Mouse (Mus musculus) heart, postnatal 14 days (tissue): ENCODE results near the gene Dbt. TPM values are rescaled to one million over a fixed set of nuclear protein-coding genes. Genes with fewer than 3 reads are reported as not detected.

ENCODE experiments used
- DNase-seq, 2 experiments: peaks; one replicate each; pipeline ENCODE4 v3.0.0; 2021 to 2022
- intact Hi-C: fragments of 180-260 bp; cut with DNase I; formaldehyde crosslinking; loops from one replicate; pipeline ENCODE4 v1.15.1; 2025
- long read RNA-seq, 2 experiments: library from polyadenylated mRNA; stranded (forward); transcript quantifications; one replicate each; pipeline ENCODE4 v2.0.0; 2021
- total RNA-seq, 2 experiments: library from RNA; stranded (reverse); gene quantifications; 2 replicates each; pipeline ENCODE4 v1.2.3; 2021

The Dbt gene
- 10 to 100 TPM; 26.9 to 33.8 TPM for total RNA-seq
- long read RNA-seq, experiment 1, transcript Dbt-201 (11 exons, 3,301 nt) = major isoform, 17 of 20 reads
- long read RNA-seq, experiment 1, partial matches to known transcripts = 0 of 20 reads
- long read RNA-seq, experiment 1, other reads (novel, unspliced or antisense) = 3 of 20 reads
- long read RNA-seq, experiment 2, transcript Dbt-201 (11 exons, 3,301 nt) = major isoform, 11 of 12 reads
- long read RNA-seq, experiment 2, partial matches to known transcripts = 0 of 12 reads
- long read RNA-seq, experiment 2, other reads (novel, unspliced or antisense) = 1 of 12 reads

DNA sequence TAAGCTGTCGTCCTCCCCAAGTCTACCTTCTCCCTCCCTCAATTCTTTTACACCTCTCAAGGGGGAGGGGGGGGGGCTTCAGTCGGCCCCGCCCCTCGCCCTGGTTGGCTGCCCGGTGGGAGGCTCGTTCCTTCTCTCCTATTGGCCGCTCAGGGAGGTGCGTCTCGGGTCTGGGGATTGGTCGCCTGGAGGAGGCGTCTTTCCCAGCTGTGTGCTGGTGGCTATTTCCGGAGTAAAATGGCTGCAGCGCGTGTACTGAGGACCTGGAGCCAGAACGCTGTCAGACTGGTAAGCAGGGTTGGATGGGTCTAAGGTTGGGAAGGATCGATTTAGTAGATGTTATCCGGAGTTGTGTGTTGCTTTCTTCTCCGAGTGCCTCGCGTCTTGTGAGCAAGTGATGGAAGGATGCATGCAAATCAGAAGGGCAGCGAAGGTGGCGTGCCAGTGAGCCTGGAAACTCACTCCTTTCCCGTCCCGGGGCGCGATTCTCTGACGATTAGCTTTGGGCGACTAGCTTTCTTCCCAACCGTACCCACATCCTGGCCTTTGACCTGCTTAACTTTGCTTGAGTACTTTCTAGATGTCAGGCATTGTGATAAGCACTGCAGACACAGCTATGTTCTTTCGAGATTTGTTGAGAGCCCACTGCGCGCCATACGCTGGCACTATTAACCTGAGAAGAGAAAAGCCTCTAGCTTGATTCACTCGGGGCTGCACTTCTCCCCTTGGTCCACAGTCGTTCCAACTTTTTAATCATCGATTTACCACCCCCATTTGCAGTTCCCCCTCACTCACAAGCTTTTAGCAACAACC is at the start of gene Dbt:
Gene Dbt (plus strand): TSS at position 167 of the 813 bp plus-strand sequence.
- intact Hi-C loops = loop anchor here (5.0 kb wide), 1 partner anchor 79 kb away; the partner anchor contains the start of gene Sass6
- DNase-seq = peak; percentile 85 to 88

DNA sequence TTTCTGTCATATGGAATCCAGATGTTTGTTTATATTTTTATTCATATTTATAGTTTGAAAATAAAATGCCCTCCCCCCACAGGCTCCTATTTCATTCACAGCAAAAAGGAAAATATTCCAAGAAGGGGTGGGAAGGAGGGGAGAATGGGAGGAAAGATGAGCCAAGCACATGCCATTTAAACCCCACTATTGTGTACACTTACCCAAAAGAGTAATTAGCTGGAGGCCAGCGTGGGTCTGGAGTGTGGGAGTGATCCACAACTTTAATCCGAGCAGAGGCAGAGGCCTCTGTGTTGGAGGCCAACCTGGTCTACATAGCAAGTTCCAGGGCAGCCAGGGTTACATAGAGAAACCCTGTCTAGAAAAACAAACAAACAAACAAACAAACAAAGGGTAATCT is 48.6 kb upstream of the Dbt start:
- DNase-seq = no peak
- intact Hi-C loops = no loop called here

DNA sequence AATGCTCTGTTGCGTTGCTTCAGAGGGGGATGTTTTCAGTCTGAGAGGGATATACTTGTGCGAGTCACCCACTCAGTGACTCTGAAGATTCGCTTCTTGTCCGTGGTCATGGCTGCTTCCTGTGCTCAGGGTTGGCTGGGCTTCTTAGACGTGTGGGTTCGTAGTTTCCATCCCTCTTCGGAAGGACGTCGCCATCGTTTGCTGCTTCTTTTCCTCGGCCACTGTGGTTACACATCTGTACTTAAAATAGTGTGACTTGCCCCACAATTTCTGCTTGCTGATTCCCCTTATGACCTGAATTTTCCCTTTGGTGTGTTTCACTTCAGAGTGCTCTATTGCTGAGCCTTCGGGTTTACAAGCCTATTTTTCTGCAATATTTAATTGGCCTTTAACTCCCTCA is 47.2 kb upstream of the Dbt start:
- DNase-seq = no peak
- intact Hi-C loops = no loop called here

DNA sequence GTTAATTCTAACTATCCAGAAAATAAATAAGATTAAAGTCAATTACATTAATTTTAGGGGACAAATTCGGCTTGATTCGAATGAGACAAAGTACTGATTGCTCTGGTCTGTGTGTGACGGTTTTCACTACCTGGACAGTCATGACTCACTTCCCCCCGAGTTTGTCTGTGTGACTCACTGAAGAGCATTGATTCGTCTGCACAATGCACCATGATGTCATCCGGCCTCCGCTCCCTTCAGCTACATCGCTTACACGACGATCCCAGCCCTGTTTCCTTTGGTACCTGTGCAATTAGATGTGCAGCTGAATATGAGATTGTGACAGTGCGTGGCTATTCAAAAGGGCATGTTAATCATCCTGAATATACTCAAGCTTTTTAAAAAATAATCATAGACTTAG is 38.3 kb upstream of the Dbt start:
- no peak for DNase-seq
- intact Hi-C loops = no loop called here

DNA sequence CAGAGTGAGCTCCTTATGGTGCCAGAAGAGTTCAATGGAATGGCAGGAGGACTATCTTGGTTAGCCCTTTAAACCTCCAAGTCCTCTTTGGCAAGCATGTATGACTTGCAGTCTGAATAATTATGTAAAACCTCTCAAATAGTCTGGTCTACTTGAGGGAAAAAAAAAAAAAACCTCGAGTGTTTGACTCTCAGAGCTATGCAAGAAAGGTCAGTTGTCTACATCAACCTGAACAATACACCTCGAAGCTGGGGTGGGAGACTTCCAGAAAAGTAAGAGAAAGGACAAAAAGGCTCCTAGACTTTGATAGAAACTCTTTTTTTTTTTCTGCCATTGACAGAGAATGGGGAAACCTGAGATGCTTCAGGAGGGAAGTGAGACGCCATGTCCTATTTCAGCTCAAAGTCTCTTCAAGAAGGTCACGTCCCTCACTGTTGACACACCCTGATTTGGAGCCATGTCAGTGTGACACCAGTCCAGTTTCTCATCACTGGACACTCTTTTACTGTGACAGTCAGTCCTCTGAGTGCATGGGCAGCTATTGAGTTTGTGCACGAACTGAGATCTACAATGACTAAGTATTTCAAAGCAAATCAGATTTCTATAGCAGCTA is 36.1 kb upstream of the Dbt start:
- intact Hi-C loops = no loop called here
- no peak for DNase-seq

DNA sequence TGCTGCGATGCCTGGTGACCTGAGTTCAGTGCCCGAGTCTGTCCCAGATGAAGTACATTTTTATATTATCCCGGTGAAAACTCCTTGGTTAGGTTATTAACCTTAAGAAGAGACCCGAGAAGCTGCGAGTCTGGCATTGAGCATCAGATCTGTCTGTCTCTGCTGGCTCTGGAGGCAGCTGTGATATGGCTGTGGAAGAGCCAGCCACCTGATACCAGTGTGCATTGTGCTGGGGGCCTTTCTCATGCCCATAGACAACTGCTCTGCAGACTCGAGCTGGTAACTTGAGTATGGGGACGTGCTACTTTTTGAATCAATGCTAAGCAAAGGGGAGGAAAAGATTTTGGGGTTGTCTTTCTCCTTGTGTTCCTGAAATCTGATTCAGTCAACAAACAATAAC is 35.5 kb upstream of the Dbt start:
- intact Hi-C loops = no loop called here
- DNase-seq = no peak

DNA sequence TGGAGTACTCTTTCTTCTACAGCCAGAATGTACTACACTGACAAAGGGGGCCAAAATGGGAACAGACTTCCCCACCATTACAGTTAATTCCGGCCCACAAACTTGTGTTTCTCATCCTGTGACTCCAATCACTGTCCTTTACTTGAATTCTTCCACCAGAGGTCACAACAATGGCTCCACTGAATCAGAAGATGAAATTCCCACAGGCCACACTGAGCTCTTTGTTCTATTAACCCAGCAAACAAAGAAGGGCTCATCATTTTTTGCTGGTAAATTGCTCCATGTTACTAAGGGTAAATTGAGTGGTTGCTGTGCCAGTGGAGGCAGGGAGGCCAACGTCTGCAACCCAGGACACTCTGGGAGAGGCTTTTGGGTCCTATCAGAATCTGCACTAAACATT is 32.8 kb upstream of the Dbt start:
- intact Hi-C loops = no loop called here
- no peak for DNase-seq

DNA sequence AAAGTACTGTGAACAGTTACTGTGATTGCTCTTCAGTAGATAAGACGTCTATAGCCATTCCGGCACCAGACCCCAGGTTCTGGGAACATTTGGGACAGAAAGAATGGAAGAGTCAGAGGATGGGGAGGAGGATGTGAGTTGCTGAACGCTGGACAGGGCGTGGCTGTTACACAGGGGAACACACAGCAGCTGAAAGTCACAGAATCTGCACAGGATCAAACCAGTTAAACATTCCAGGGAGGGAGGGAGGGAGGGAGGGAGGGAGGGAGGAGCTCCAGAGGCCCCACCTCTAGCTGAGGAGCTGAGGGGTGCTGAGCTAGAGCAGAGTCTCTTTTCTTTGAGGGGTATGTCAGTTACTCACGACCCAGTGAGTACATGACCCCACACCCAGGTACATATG is 31.9 kb upstream of the Dbt start:
- intact Hi-C loops = no loop called here
- no peak for DNase-seq

DNA sequence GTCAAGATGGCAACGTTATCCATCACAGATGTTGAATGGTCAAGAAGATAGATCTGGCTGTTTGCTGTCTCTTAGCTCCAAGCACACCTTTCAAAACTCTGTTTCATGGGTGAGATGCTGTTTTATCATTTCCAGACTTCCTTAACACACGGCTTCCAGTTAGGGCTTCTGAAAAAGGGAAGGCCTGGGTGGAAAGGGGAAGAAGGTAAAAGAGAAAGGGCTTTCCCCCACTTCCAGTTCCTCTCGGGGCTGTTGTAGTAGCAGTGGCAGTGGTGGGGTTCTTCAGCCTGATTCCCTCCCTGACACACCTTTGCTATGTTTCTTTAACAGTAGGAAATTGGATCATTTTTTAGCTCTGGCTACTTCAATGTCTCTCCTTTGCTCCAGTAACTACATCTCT is 30.1 kb upstream of the Dbt start:
- no peak for DNase-seq
- intact Hi-C loops = no loop called here

DNA sequence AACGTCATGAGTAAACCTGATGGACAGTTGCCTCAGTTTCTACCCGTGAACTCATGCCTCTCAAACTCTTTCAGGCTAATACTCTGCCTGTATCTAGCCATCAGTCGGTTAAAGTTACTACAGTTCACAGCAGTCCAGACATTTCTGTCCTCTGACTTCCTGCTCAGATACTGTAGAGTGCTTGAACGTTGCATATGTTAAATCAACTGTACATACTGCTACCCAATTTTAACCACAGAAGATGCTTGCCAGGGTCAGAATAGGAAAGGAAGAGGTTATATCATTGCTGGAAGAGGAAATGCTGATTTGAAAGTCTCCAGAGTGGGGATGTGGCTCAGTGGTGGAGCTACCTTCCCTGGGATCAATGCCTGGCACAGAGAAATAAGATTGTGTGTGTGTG is 29.6 kb upstream of the Dbt start:
- intact Hi-C loops = no loop called here
- no peak for DNase-seq

DNA sequence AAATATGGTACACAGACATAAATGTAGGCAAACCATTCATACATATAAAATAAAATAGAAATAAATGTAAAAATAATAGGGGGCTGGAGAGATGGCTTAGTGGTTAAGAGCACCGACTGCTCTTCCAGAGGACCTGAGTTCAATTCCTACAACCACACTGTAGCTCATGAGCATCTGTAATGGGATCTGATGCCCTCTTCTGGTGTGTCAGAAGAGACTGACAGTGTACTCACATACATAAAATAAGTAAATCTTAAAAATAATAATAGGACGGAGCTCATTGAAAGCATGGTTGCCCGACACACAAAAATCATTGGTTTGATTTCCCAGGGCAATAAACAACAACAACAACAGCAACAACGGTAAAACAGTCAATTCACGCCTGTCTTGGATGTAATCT is 21.9 kb upstream of the Dbt start:
- intact Hi-C loops = loop anchor here (5.0 kb wide), 2 partner anchors 69 to 459 kb away; partner anchors contain the start of gene Cdc14a
- no peak for DNase-seq

DNA sequence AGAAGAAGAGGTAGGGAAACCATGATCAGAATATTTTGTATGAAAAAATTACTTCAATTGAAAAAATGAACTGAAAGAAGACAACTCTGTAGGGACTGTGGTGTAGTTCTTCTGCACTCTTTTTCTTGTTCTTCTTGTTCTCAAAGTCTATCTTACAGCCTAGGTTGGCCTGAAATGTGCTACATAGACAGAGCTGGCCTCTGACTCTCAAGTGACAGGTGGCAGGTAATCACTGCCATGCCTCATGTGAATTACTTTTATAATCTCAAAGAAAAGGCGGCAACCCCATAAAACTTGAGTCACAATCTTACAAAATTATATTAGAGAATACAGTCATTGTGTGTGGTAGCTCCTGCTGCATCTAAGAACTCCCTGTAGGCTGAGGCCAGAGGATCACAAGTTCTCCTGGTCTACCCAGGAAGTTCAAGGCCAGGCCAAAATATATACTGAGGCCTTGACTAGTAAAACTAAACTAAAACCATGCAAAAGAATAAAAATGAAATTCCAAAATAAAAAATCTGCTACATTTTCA is 20.9 kb upstream of the Dbt start:
- DNase-seq = no peak
- intact Hi-C loops = loop anchor here (5.0 kb wide), 2 partner anchors 70 to 460 kb away; partner anchors contain the start of gene Cdc14a

DNA sequence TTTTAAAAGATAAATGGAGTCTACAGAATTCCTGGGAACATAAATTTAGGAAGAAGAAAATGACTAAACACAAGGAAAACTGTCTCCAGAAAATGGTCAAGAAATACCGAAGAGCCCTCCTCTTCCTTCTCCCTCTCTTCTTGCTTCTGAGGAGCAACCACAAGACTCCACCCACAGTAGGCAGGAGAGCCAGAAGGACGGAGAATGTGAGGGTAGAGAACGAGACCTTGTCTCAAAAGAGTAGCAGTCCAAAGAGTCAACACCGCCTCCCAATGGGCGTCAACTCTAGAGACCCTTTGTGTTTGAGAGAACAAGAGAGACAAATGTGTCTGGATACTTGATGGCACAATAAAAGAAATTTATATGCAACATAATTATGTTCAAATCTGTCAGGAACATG is 19.2 kb upstream of the Dbt start:
- intact Hi-C loops = loop anchor here (2.0 to 5.0 kb wide), 3 partner anchors 71 to 461 kb away; partner anchors contain the start of gene Cdc14a
- no peak for DNase-seq

DNA sequence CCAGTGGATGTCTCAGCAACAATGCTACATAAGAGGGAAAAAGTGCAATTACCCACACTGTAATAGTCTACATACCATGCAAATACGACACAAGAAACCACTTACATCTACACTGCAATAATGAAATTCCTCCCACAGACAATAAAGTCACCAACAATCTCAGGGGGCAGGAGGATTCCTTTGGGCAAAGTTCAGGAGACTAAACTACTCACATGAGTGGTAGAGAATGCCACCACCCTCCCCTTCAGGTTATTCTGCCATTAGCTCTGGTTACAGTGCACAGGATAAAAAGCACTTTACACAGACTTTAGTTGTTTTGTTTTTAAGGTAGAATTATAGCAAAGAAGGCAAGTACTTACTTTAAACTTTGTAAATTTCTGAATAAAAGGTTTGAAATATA is 17.2 kb upstream of the Dbt start:
- no peak for DNase-seq
- intact Hi-C loops = loop anchor here (2.0 kb wide), 1 partner anchor 159 kb away; no protein-coding TSS in a partner anchor

DNA sequence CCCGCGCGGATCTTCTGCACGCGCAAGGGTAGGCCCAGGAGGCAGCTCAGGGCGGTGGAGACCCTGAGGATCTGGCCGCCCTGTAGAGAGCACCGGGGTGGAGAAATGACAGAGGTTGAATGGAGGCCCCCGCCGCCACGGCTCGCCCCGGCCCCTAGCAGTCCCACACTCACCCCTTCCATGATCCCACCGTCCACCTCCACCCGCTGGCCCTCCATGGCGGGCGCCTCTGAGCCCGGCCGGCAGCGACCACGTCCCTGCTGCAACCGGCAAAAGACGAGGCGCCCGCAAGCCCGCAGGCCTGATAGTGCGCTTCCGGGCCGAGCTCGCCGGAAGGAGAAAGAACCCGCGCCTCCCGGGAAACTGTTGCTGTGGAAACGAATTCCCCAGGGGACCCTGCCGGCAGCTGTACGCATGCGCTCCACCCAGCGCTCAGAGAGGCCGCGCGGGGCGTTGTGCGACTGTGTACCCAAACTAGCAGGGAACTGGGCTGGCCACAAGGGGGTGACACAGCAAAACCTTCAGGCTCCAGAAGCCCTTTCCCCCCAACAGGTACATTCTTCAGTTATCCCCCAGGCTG is 5.0 kb upstream of the Dbt start, which contains the start of gene Rtca:
Gene Rtca (minus strand): TSS at position 437 of the 580 bp plus-strand sequence.
- peak; percentile 99 for DNase-seq
- intact Hi-C loops = loop anchor here (2.0 to 10.0 kb wide), 5 partner anchors 54 to 329 kb away; partner anchors contain the start of genes Lrrc39 and Mfsd14a

DNA sequence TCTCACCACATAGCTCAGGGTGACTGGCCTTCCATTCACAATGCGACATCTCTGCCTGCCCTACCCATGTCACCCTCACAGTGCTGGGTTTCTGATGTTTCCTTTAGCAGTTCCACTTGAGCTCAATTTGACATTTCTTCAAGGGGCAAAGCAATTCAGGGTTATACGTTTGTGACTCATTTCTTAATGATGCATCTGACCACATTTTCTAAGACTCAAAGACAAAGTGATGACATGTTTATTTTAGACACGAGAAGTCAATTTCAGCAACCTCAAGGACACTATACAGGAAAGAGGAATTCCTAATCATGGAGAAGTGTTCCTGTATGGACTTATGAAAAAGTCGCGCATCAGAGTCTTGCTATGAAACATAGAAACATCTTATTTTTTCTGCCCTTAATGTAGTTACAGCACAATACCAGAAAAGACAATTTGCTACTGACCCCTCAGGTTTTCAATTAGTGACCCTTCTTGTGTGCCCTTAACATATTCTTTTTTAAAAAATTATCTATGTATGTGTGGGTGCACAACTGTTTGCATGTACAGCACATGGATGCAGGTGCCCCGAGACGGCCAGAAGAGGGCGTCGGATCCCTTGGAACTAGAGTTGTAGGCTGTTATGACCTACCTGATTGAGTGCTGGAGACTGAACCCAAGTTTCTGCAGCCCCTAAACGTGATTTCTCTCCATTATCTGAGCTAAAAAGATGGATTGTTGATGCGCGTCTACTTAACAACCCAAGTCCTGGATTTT is 543 bp upstream of the Dbt start:
- peak in 1 of 2 experiments; percentile 23 for DNase-seq
- intact Hi-C loops = loop anchor here (5.0 kb wide), 1 partner anchor 80 kb away; the partner anchor contains the start of gene Sass6

DNA sequence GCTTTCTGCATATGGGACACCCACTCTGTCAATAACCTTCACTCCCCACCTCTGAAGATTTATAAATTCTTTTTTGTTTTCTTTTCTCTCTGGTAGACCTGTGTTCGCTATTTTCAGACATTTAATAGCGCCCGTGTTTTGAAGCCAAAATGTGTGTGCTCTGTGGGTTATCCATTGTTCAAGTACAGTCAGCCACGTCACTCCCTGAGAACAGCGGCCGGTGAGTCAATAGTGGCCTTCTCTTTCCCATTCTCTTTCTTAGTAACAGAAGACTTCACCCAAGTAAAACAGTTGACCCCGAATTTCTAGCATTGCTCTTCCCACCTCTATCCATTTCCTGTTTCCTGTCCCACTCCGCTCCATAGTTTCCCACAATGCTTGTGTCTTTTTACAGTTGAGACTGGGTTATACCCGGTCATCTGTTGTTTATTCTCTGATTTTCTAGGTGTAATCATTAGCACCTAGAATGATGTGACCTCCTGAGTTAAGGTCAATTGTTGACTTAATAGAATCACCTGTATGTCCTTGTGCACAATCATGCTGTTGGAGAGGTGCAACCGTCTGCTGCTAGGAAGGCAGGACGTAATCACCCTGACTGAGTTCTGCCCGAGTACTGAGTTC is 7.4 kb downstream of the Dbt start:
- intact Hi-C loops = no loop called here
- DNase-seq = no peak

DNA sequence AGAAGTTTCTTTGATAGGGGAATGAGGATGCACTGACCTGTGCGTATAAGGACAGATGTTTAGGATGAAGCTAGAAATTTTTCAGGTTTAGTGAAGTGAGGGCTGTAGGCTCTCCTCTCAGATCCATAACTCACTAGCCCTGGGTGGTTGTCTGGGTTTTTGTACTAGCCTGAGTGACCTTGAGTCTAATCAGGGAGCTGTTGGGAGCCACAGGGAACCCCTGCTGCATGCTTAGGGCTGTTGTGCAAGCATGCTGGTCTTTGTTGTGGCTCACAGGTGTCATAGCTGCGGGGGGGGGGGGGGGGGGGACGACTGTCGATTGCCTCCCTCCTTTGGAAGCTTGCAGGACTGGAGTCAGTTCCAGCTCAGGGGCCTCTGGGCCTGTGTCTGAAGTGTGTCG is 16.9 kb downstream of the Dbt start:
- intact Hi-C loops = no loop called here
- DNase-seq = no peak

DNA sequence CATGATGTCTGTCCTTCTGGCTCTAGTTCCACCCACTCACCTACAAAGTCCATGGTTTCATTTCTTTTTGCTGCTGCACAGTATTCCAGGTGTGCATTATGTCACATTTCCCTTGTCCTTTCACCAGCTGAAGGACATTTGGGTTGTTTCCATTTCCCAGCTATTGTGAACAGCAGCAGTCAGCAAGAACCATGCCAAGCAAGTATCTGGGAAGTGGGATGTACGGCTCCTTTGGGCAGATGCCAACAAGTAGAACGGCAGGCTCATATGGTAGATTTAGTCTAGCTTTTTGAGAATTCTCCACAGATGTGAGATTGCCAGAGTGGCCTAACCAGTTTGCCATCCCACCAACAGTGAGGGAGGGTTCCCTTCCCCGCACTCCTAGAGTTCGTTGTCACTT is 18.0 kb downstream of the Dbt start:
- DNase-seq = peak in 1 of 2 experiments; percentile 16
- intact Hi-C loops = no loop called here
